Mouse (Mus musculus) brain, embryonic 14.5 days (tissue): ENCODE measurements around the gene Cwc22.

Source experiments
- CTCF ChIP-seq: fragments of 200-500 bp; IDR thresholded peaks from 2 replicates; pipeline ENCODE4 v1.5.1; 2012; ENCODE audit warnings: inconsistent platforms, mild to moderate bottlenecking, moderate library complexity, borderline replicate concordance; ENCODE audit not compliant: insufficient read depth, insufficient read length; ENCODE audit errors: extremely low read depth
- POLR2A ChIP-seq: fragments of 200-500 bp; IDR thresholded peaks from 2 replicates; pipeline ENCODE4 v1.6.1; 2012; ENCODE audit warnings: mild to moderate bottlenecking, inconsistent platforms, borderline replicate concordance; ENCODE audit not compliant: poor library complexity, insufficient read depth, insufficient read length, severe bottlenecking; ENCODE audit errors: extremely low read depth

GRCm38 (mm10) chr2:77928352-77928751 is 17.8 kb downstream of the Cwc22 start:
- TF ChIP-seq CTCF (no peak), POLR2A (no peak)
